Mouse (Mus musculus): ENCODE results near the gene Fam25c. TPM values are rescaled to one million over a fixed set of nuclear protein-coding genes. Genes with fewer than 3 reads are reported as not detected.

Fam25c gene
- total RNA-seq, 2 experiments from 2014 or later = not detected

Other genes starting within 250 kb of the Fam25c start
- under 1 TPM in 1 of 2 experiments, not detected in 1; 0.10 TPM for gene Npy4r, start 202.9 kb downstream of the Fam25c start, total RNA-seq (2021)
- gene Gprin2, start 153.8 kb downstream of the Fam25c start, total RNA-seq (2021) = 1 to 10 TPM; 2.7 to 7.0 TPM
- gene Syt15, start 135.8 kb downstream of the Fam25c start, total RNA-seq (2021) = 1 to 10 TPM; 1.1 to 1.7 TPM
- gene Shld2, start 44.9 kb downstream of the Fam25c start, total RNA-seq (2021) = 10 to 100 TPM in 1 of 2 experiments, 1 to 10 TPM in 1; 9.7 to 14.5 TPM
- gene Glud1, start 44.7 kb downstream of the Fam25c start, total RNA-seq (2021) = 100 to 1,000 TPM; 364 to 392 TPM
- gene Sncg, start 19.4 kb upstream of the Fam25c start, total RNA-seq (2021) = 1 to 10 TPM; 2.1 to 4.4 TPM
- 1 to 10 TPM; 2.7 to 5.2 TPM for gene Mmrn2, start 20.0 kb upstream of the Fam25c start, total RNA-seq (2021)
- gene Bmpr1a, start 147.9 kb upstream of the Fam25c start, total RNA-seq (2021) = 10 to 100 TPM; 38.3 to 41.4 TPM
- gene 9230112D13Rik, start 167.4 kb upstream of the Fam25c start, total RNA-seq (2021) = not detected
- 1 to 10 TPM; 2.7 to 2.8 TPM for gene Ldb3, start 233.2 kb upstream of the Fam25c start, total RNA-seq (2021)
- not detected for gene Opn4, start 244.7 kb upstream of the Fam25c start, total RNA-seq (2021)